Mouse (Mus musculus): ENCODE measurements at regions not wholly inside any gene's neighbourhood (a gene's known extent, or its start where the extent isn't known, plus 50 kb on each side); places are given as distances from the start of the nearest gene placed in this dataset.

- Histone ChIP-seq H3K4me3 (replicated peaks) (no peak overlapping the region), H3K4me1 (no peaks in the 10 kb centered on the region), H3K9me3 (no peaks in the 10 kb centered on the region), H3K36me3 (replicated peaks; ENCODE audit: low read length) (no peaks in the 10 kb centered on the region), H3K27me3 (replicated peaks) (no peaks in the 10 kb centered on the region)
- TF ChIP-seq GATA1 (IDR thresholded peaks at IDR 0.05; ENCODE audit: borderline replicate concordance, low read length) (no peak), FLI1 (IDR thresholded peaks at IDR 0.05; ENCODE audit: low read length) (no peak)
Measured at GRCm38 (mm10) chr10:37494552-37495166, 355.9 kb upstream of the Marcks start.

DNA sequence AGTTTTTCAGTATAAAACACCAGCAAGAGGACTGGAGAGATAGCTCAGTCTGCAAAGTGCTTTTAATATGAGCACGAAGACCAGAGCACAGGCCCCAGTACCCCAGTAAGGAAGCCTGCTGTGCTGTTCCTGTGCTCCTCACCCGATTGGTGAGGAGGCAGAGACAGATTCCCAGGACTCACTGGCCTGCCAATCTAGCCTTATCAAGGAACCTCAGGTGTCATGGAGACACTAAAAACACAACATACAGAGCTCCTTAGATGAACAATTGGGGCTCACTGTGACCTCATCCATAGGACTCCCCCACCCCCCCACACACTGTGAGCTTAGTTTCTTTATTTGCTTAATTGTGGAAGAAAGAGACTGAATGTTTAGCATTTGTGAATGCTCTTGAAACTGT is 355.4 kb upstream of the Marcks start:
- Histone ChIP-seq H3K27me3 (replicated peaks) (no peaks in the 10 kb centered on the region), H3K36me3 (replicated peaks; ENCODE audit: low read length) (no peaks in the 10 kb centered on the region), H3K4me1 (no peaks in the 10 kb centered on the region), H3K4me3 (replicated peaks) (no peak overlapping the region), H3K9me3 (no peaks in the 10 kb centered on the region)
- no peak for TF ChIP-seq FLI1 (IDR thresholded peaks at IDR 0.05; ENCODE audit: low read length)
- no peak for TF ChIP-seq GATA1 (IDR thresholded peaks at IDR 0.05; ENCODE audit: borderline replicate concordance, low read length)

- no peaks in the 10 kb centered on the region for H3K27me3 ChIP-seq (replicated peaks)
- no peaks in the 10 kb centered on the region for H3K4me1 ChIP-seq
- H3K4me3 ChIP-seq (replicated peaks): no peak overlapping the region
- no peak for TF ChIP-seq FLI1 (IDR thresholded peaks at IDR 0.05; ENCODE audit: low read length)
- TF ChIP-seq GATA1 (IDR thresholded peaks at IDR 0.05; ENCODE audit: borderline replicate concordance, low read length): no peak
- H3K36me3 ChIP-seq (replicated peaks; ENCODE audit: low read length): no peaks in the 10 kb centered on the region
- no peaks in the 10 kb centered on the region for H3K9me3 ChIP-seq
Measured at GRCm38 (mm10) chr10:37484311-37485023, 345.7 kb upstream of the Marcks start.

DNA sequence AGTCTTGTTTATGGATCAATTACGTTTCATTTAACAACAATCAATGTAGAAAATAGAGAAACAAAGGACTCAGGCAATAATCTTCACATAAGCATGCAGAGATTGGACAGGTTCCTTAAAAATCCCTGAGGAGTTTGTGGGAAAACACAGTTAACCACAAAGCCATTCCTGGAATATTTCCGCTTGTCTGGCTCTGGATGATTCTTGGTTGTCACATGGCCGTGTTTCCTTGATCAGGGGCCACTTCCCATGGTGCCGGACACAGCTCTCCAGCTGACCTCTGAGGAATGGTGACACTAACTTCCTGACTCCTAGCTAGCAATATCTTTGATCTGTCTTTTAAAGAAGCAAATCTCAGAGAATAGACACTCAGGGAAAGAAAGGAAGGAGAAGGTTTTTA is 344.8 kb upstream of the Marcks start:
- no peak for TF ChIP-seq FLI1 (IDR thresholded peaks at IDR 0.05; ENCODE audit: low read length)
- no peak for TF ChIP-seq GATA1 (IDR thresholded peaks at IDR 0.05; ENCODE audit: borderline replicate concordance, low read length)
- no peaks in the 10 kb centered on the region for H3K27me3 ChIP-seq (replicated peaks)
- H3K36me3 ChIP-seq (replicated peaks; ENCODE audit: low read length): no peaks in the 10 kb centered on the region
- no peaks in the 10 kb centered on the region for H3K9me3 ChIP-seq
- no peaks in the 10 kb centered on the region for H3K4me1 ChIP-seq
- no peak overlapping the region for H3K4me3 ChIP-seq (replicated peaks)

- no peaks in the 10 kb centered on the region for H3K27me3 ChIP-seq (replicated peaks)
- H3K9me3 ChIP-seq: no peaks in the 10 kb centered on the region
- TF ChIP-seq FLI1 (IDR thresholded peaks at IDR 0.05; ENCODE audit: low read length): no peak
- TF ChIP-seq GATA1 (IDR thresholded peaks at IDR 0.05; ENCODE audit: borderline replicate concordance, low read length): no peak
- H3K36me3 ChIP-seq (replicated peaks; ENCODE audit: low read length): no peaks in the 10 kb centered on the region
- H3K4me3 ChIP-seq (replicated peaks): no peak overlapping the region
- H3K4me1 ChIP-seq: no peaks in the 10 kb centered on the region
Measured at GRCm38 (mm10) chr10:37481879-37482278, 343.2 kb upstream of the Marcks start.

- H3K4me3 ChIP-seq (replicated peaks): no peak overlapping the region
- H3K4me1 ChIP-seq: no peaks in the 10 kb centered on the region
- no peaks in the 10 kb centered on the region for H3K36me3 ChIP-seq (replicated peaks; ENCODE audit: low read length)
- TF ChIP-seq FLI1 (IDR thresholded peaks at IDR 0.05; ENCODE audit: low read length) (no peak), GATA1 (IDR thresholded peaks at IDR 0.05; ENCODE audit: borderline replicate concordance, low read length) (no peak)
- H3K9me3 ChIP-seq: 0 out of 2 replicates have a peak, but pooled peaks cover 3% of the 10 kb centered on the region
- no peaks in the 10 kb centered on the region for H3K27me3 ChIP-seq (replicated peaks)
Measured at GRCm38 (mm10) chr10:37480331-37480730, 341.6 kb upstream of the Marcks start.

GRCm38 (mm10) chr10:37478108-37478507 is 339.4 kb upstream of the Marcks start:
- Histone ChIP-seq H3K4me3 (replicated peaks) (no peak overlapping the region), H3K27me3 (replicated peaks) (no peaks in the 10 kb centered on the region), H3K4me1 (no peaks in the 10 kb centered on the region), H3K9me3 (0 out of 2 replicates have a peak, but pooled peaks cover 3% of the 10 kb centered on the region), H3K36me3 (replicated peaks; ENCODE audit: low read length) (no peaks in the 10 kb centered on the region)
- TF ChIP-seq FLI1 (IDR thresholded peaks at IDR 0.05; ENCODE audit: low read length): no peak
- no peak for TF ChIP-seq GATA1 (IDR thresholded peaks at IDR 0.05; ENCODE audit: borderline replicate concordance, low read length)

DNA sequence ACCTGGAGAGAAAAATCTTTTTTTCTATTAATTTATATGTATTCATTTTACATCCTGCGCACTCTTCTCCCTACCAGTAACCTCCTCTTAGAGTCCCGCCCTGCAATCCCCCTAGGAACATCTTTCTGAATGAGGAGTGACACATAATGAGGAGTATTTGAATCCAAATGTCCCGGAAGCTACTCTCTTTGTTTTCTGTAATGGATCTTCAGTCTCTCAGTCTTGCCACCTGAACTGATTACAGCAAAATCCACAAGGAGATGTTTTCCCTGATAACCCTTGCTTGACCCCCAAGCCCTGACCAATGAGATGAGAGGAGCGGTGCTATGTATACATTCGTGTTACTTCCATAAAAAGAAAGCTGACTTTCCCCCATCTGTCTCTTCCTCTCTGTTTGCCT is 334.4 kb upstream of the Marcks start:
- no peaks in the 10 kb centered on the region for H3K36me3 ChIP-seq (replicated peaks; ENCODE audit: low read length)
- H3K4me1 ChIP-seq: no peaks in the 10 kb centered on the region
- no peaks in the 10 kb centered on the region for H3K27me3 ChIP-seq (replicated peaks)
- no peak overlapping the region for H3K4me3 ChIP-seq (replicated peaks)
- 0 out of 2 replicates have a peak, but pooled peaks cover 3% of the 10 kb centered on the region for H3K9me3 ChIP-seq
- no peak for TF ChIP-seq FLI1 (IDR thresholded peaks at IDR 0.05; ENCODE audit: low read length)
- TF ChIP-seq GATA1 (IDR thresholded peaks at IDR 0.05; ENCODE audit: borderline replicate concordance, low read length): no peak

DNA sequence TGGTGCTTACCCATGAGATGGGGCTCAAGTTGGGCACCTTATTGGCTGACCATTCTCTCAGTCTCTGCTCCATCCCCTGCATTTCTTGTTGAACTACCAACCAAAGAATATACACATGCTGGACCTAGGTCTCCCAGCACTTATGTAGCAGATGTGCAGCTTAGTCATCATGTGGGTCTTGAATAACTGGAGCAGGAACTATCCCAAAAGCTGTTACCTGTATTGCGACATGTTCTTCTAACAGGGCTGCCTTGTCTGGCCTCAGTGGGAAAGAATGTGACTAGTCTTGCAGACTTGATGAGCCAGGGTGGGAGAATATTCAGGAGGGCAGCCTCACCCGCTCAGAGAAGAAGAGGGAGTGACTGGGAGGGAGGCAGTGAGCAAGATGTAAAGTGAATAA is 318.7 kb upstream of the Marcks start:
- Histone ChIP-seq H3K4me1 (no peaks in the 10 kb centered on the region), H3K36me3 (replicated peaks; ENCODE audit: low read length) (no peaks in the 10 kb centered on the region), H3K9me3 (no peaks in the 10 kb centered on the region), H3K4me3 (replicated peaks) (no peak overlapping the region), H3K27me3 (replicated peaks) (no peaks in the 10 kb centered on the region)
- TF ChIP-seq FLI1 (IDR thresholded peaks at IDR 0.05; ENCODE audit: low read length) (no peak), GATA1 (IDR thresholded peaks at IDR 0.05; ENCODE audit: borderline replicate concordance, low read length) (no peak)

GRCm38 (mm10) chr10:37449894-37450293 is 311.2 kb upstream of the Marcks start:
- TF ChIP-seq FLI1 (IDR thresholded peaks at IDR 0.05; ENCODE audit: low read length): no peak
- no peak for TF ChIP-seq GATA1 (IDR thresholded peaks at IDR 0.05; ENCODE audit: borderline replicate concordance, low read length)
- no peaks in the 10 kb centered on the region for H3K9me3 ChIP-seq
- H3K27me3 ChIP-seq (replicated peaks): no peaks in the 10 kb centered on the region
- H3K36me3 ChIP-seq (replicated peaks; ENCODE audit: low read length): no peaks in the 10 kb centered on the region
- no peaks in the 10 kb centered on the region for H3K4me1 ChIP-seq
- no peak overlapping the region for H3K4me3 ChIP-seq (replicated peaks)
